Mouse (Mus musculus) C2C12 (cell line): ENCODE measurements around the gene Tmem178b. TPM values are rescaled to one million over a fixed set of nuclear protein-coding genes. Genes with fewer than 3 reads are reported as not detected.

Experiments
- H3K27me3 ChIP-seq: one replicate; pipeline ENCODE4 v1.6.1; 2011; ENCODE audit not compliant: control insufficient read depth, insufficient read depth, insufficient read length
- H3K36me3 ChIP-seq: one replicate; pipeline ENCODE4 v1.6.1; 2011; ENCODE audit not compliant: control insufficient read depth, insufficient read depth
- H3K4me3 ChIP-seq: one replicate; pipeline ENCODE4 v1.5.1; 2011; ENCODE audit warnings: mild to moderate bottlenecking, control low read depth; ENCODE audit not compliant: poor library complexity, insufficient read depth, severe bottlenecking
- H3K79me2 ChIP-seq: one replicate; pipeline ENCODE4 v1.6.1; 2011; ENCODE audit not compliant: control insufficient read depth, insufficient read depth
- H3K79me3 ChIP-seq: one replicate; pipeline ENCODE4 v1.6.1; 2011; ENCODE audit warnings: low read depth, control low read depth
- H3ac ChIP-seq: one replicate; pipeline ENCODE3; 2011; ENCODE audit warnings: low read depth; ENCODE audit not compliant: control insufficient read depth, insufficient read length
- CEBPB ChIP-seq: IDR thresholded peaks from one replicate; pipeline ENCODE4 v1.6.1; 2011; ENCODE audit warnings: low read depth, mild to moderate bottlenecking, control low read depth, moderate library complexity
- CTCF ChIP-seq: IDR thresholded peaks from one replicate; pipeline ENCODE4 v1.5.1; 2011; ENCODE audit not compliant: control insufficient read depth, insufficient read depth, insufficient read length
- FOSL1 ChIP-seq: IDR thresholded peaks from one replicate; pipeline ENCODE4 v1.8.0; 2011; ENCODE audit warnings: mild to moderate bottlenecking, low read length; ENCODE audit not compliant: poor library complexity, insufficient read depth, severe bottlenecking
- MAX ChIP-seq: IDR thresholded peaks from one replicate; pipeline ENCODE4 v1.6.1; 2011; ENCODE audit warnings: mild to moderate bottlenecking, control low read depth
- MYOD1 ChIP-seq: IDR thresholded peaks from one replicate; pipeline ENCODE4 v1.6.1; 2011; ENCODE audit warnings: low read depth; ENCODE audit not compliant: control insufficient read depth, insufficient read length
- MYOG ChIP-seq: IDR thresholded peaks from one replicate; pipeline ENCODE4 v1.6.1; 2011; ENCODE audit not compliant: control insufficient read depth, insufficient read length; ENCODE audit errors: extremely low read depth
- USF1 ChIP-seq: IDR thresholded peaks from one replicate; pipeline ENCODE4 v1.6.1; 2011; ENCODE audit warnings: low read depth, mild to moderate bottlenecking, control low read depth, moderate library complexity
- polyA plus RNA-seq: library from polyadenylated mRNA; unstranded; fragments of >200 nt; fragmentation: generic; extraction: Trizol; gene quantifications from one replicate; pipeline ENCODE4 v1.2.1, GENCODE M21; 2012; ENCODE audit warnings: missing spikeins

Gene Tmem178b
- polyA plus RNA-seq, 1 experiment: 0.01 TPM

DNA sequence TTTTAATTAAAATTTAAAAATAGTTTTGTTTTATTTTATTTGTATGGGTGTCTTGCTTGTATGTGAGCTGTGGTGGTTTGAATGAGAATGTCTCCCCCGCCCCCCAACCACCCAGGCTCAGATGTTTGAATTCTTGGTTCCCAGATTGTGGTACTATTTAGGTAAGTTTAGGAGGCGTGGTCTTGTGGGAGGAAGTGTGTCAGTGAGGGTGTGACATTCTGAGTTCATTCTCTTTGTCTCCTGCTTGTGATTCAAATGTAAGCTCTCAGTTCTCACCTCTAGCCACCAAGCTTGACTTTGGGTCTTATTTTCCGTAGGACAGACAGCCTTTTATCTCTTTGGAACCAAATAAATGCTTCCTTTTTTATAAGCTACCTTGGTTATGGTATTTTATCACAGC lies 17.7 kb downstream of the Tmem178b start:
- no peaks in the 10 kb centered on the region for H3K79me2 ChIP-seq
- no peak for TF ChIP-seq USF1
- peaks cover 3% of the 10 kb centered on the region for H3K27me3 ChIP-seq
- no peaks in the 10 kb centered on the region for H3K36me3 ChIP-seq
- no peak overlapping the region for H3ac ChIP-seq
- no peak overlapping the region for H3K4me3 ChIP-seq
- no peaks in the 10 kb centered on the region for H3K79me3 ChIP-seq

- H3ac ChIP-seq: no peak overlapping the region
These were observed 23.4 kb downstream of the Tmem178b start for GRCm38 (mm10) chr6:39896500-39896899.

GRCm38 (mm10) chr6:39899231-39899630 lies 26.2 kb downstream of the Tmem178b start:
- Histone ChIP-seq H3K27me3 (no peaks in the 10 kb centered on the region), H3ac (no peak overlapping the region), H3K79me3 (no peaks in the 10 kb centered on the region), H3K36me3 (no peaks in the 10 kb centered on the region), H3K79me2 (no peaks in the 10 kb centered on the region), H3K4me3 (no peak overlapping the region)
- no peak for TF ChIP-seq CTCF
- TF ChIP-seq MYOD1: no peak
- no peak for TF ChIP-seq FOSL1
- TF ChIP-seq MAX: no peak
- no peak for TF ChIP-seq MYOG
- no peak for TF ChIP-seq USF1

More at GRCm38 (mm10) chr6:39896500-39896899, 23.4 kb downstream of the Tmem178b start:
- no peaks in the 10 kb centered on the region for H3K79me2 ChIP-seq
- no peaks in the 10 kb centered on the region for H3K79me3 ChIP-seq
- peaks cover 3% of the 10 kb centered on the region for H3K27me3 ChIP-seq
- TF ChIP-seq MYOD1 (no peak), CTCF (no peak), USF1 (no peak), MYOG (no peak)
- no peak overlapping the region for H3K4me3 ChIP-seq
- no peaks in the 10 kb centered on the region for H3K36me3 ChIP-seq

DNA sequence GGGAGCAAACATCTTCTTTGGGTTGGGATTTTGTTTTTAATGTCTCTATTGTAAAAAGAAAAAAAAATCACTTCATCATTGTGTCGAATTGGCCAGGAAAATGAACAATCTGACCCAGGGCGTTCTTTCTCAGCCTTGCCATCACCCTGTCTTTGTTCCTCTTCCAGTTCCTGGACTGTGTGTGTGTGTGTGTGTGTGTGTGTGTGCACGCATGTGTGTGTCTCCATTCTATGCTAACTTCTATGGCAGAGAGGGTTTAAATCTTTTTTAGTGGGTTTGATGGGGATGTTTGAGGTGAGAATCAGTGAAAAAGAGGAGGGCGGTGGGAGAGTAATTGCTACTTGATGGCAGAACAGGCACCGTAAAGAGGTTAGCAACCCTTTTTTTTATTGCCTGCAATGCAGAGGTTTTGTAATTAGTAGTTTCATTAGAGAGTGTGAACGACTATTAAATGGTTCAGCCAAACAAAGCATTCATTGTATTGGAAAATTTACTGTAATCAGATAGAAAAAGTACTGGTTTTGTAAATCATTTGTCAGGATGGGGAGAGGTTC lies 30.2 kb downstream of the Tmem178b start:
- no peak overlapping the region for H3ac ChIP-seq
- no peak for TF ChIP-seq MYOD1
- H3K79me3 ChIP-seq: no peaks in the 10 kb centered on the region
- no peaks in the 10 kb centered on the region for H3K79me2 ChIP-seq
- no peak overlapping the region for H3K4me3 ChIP-seq
- peaks cover 3% of the 10 kb centered on the region for H3K27me3 ChIP-seq
- H3K36me3 ChIP-seq: no peaks in the 10 kb centered on the region

- H3K4me3 ChIP-seq: no peak overlapping the region
- H3K79me2 ChIP-seq: no peaks in the 10 kb centered on the region
- TF ChIP-seq CEBPB: no peak
- TF ChIP-seq USF1: no peak
- TF ChIP-seq MYOD1: no peak
- TF ChIP-seq CTCF: no peak
- TF ChIP-seq MAX: no peak
- TF ChIP-seq FOSL1: no peak
- no peak for TF ChIP-seq MYOG
These were observed 30.8 kb downstream of the Tmem178b start for GRCm38 (mm10) chr6:39903845-39904244.

GRCm38 (mm10) chr6:39914956-39915355 lies 41.9 kb downstream of the Tmem178b start:
- no peak overlapping the region for H3ac ChIP-seq
- no peak overlapping the region for H3K4me3 ChIP-seq
- H3K36me3 ChIP-seq: no peaks in the 10 kb centered on the region
- peaks cover 5% of the 10 kb centered on the region for H3K27me3 ChIP-seq
- TF ChIP-seq MAX: no peak
- no peak for TF ChIP-seq FOSL1
- TF ChIP-seq CEBPB: no peak
- TF ChIP-seq MYOG: no peak
- TF ChIP-seq CTCF: no peak
- TF ChIP-seq USF1: no peak
- TF ChIP-seq MYOD1: no peak
- H3K79me3 ChIP-seq: no peaks in the 10 kb centered on the region
- no peaks in the 10 kb centered on the region for H3K79me2 ChIP-seq

More at GRCm38 (mm10) chr6:39903845-39904244, 30.8 kb downstream of the Tmem178b start:
- Histone ChIP-seq H3K79me3 (no peaks in the 10 kb centered on the region), H3K27me3 (peaks cover 3% of the 10 kb centered on the region), H3ac (no peak overlapping the region), H3K36me3 (no peaks in the 10 kb centered on the region)
